In genomic region chr3:88616951-88617500, GRCm38 (mm10) we compare ENCODE assay signal across 17 mouse cellular contexts. TPM values are rescaled to one million over a fixed set of nuclear protein-coding genes. Genes with fewer than 3 reads are reported as not detected.
DNase-seq lines count a peak whose midpoint lies in the region; ATAC-seq and TF ChIP-seq lines count a peak whose summit lies in the region.
"Had no signal": no experiment of that assay in that cellular context is flagged by ENCODE, and none has a peak within 500 bp of the region (broad histone marks: within the 10 kb centered on the region; RNA-seq: fewer than 3 reads in every experiment).

No protein-coding gene starts in this region.

- no peak for TF ChIP-seq CTCF in gastrocnemius, adult 2 months (IDR thresholded peaks at IDR 0.05)
- TF ChIP-seq CTCF in kidney, postnatal 0 days (IDR thresholded peaks at IDR 0.05; ENCODE audit: low read depth), result no peak

- H3K36me3 ChIP-seq in kidney, postnatal 0 days (ENCODE audit: insufficient read depth, low read length), result no peaks in the 10 kb centered on the region
- H3K36me3 ChIP-seq in myocyte (ENCODE audit: control insufficient read depth, insufficient read depth), result peaks cover 19% of the 10 kb centered on the region
- H3K36me3 ChIP-seq: forebrain, embryonic 10.5 days had no signal

- peak overlapping the region; percentile 47; the same call in 1 of the 2 replicates for H3K9ac ChIP-seq in kidney, postnatal 0 days (ENCODE audit: low read depth, low read length)

- H3ac ChIP-seq in myocyte (ENCODE audit: control insufficient read depth, insufficient read length), result peak overlapping the region; percentile 65

- H3K4me3 ChIP-seq in gastrocnemius, adult 2 months, result peak overlapping the region; percentile 72
- H3K4me3 ChIP-seq in kidney, postnatal 0 days (replicated peaks; ENCODE audit: low read depth, low read length), result no peak overlapping the region
- H3K4me3 ChIP-seq in brown adipose tissue, adult 24 weeks (ENCODE audit: insufficient read depth, low read depth, low read length), result peak overlapping the region; percentile 62
- peak overlapping the region; percentile 94 for H3K4me3 ChIP-seq in myocyte

- WGBS in kidney, postnatal 0 days, result 80% methylated on average over 3 of the region's 3 CpGs

- H3K4me1 ChIP-seq in kidney, postnatal 0 days (replicated peaks; ENCODE audit: insufficient read depth, low read length), result peaks cover 24% of the 10 kb centered on the region; the same call in 1 of the 2 replicates
- peaks cover 26% of the 10 kb centered on the region for H3K4me1 ChIP-seq in brown adipose tissue, adult 24 weeks (ENCODE audit: control insufficient read depth, insufficient read depth, insufficient read length, low read length)

- H3K9me3 ChIP-seq in kidney, postnatal 0 days (replicated peaks; ENCODE audit: low read length), result no peaks in the 10 kb centered on the region
- H3K9me3 ChIP-seq: forebrain, embryonic 10.5 days had no signal

- DNase-seq in gastrocnemius, adult 2 months, result no peak
- DNase-seq in gastrocnemius, postnatal 4 days (ENCODE audit: low spot score in 2 of 2), result no peak
- no peak for DNase-seq in kidney, postnatal 0 days (ENCODE audit: low spot score)
- no peak for DNase-seq in kidney, postnatal 10 days
- DNase-seq in spleen, adult 12 weeks (ENCODE audit: low spot score), result no peak
- DNase-seq in spleen, postnatal 36 days (ENCODE audit: low spot score in 2 of 2), result no peak
- DNase-seq: cerebellum, postnatal 36 days; gastrocnemius, postnatal 36 days; kidney, adult 18-20 months; spleen, adult 18-20 months; thymus, postnatal 4 days had no signal

- no peaks in the 10 kb centered on the region for H3K27me3 ChIP-seq in kidney, postnatal 0 days (ENCODE audit: insufficient read depth, low read length)
- no peaks in the 10 kb centered on the region for H3K27me3 ChIP-seq in myocyte (ENCODE audit: control insufficient read depth, insufficient read depth, insufficient read length)

- H3K27ac ChIP-seq in gastrocnemius, adult 2 months, result peak overlapping the region; percentile 87
- H3K27ac ChIP-seq in kidney, postnatal 0 days, result no peak overlapping the region
- peak overlapping the region; percentile 91 for H3K27ac ChIP-seq in brown adipose tissue, adult 24 weeks (replicated peaks; ENCODE audit: low read depth, low read length)

- peaks cover 56% of the 10 kb centered on the region for H3K79me2 ChIP-seq in myocyte (ENCODE audit: control insufficient read depth, insufficient read depth)

- ATAC-seq in kidney, postnatal 0 days (replicated peaks; ENCODE audit: low FRiP score, low read depth), result no peak
- ATAC-seq: midbrain, embryonic 16.5 days had no signal

- TF ChIP-seq POLR2A in myocyte (IDR thresholded peaks at IDR 0.05; ENCODE audit: insufficient read length, low read depth), result peak; percentile 53

- H3K4me2 ChIP-seq in kidney, postnatal 0 days (ENCODE audit: low read length), result peak overlapping the region; percentile 50
- H3K4me2 ChIP-seq in myocyte (ENCODE audit: low read depth), result peak overlapping the region; percentile 98

- intact Hi-C loops in gastrocnemius, adult 2 months (cut with DNase I), result no loop called here

TF ChIP-seq in myocyte, 11 proteins besides CTCF, POLR2A, EP300 and RAD21:
- TF ChIP-seq POLR2AphosphoS2 (IDR thresholded peaks at IDR 0.05; ENCODE audit: insufficient read length, low read depth) (peak; percentile 67), CEBPB (IDR thresholded peaks at IDR 0.05; ENCODE audit: insufficient read depth, poor library complexity, severe bottlenecking) (no peak), MYOG (IDR thresholded peaks at IDR 0.05; ENCODE audit: control insufficient read depth in 1 of 3, insufficient read depth in 1 of 3, insufficient read length in 2 of 3, low read depth in 2 of 3) (no peak), E2F4 (IDR thresholded peaks at IDR 0.05; ENCODE audit: insufficient read depth) (no peak), MAX (IDR thresholded peaks at IDR 0.05; ENCODE audit: low read depth) (peak; percentile 30), MYOD1 (IDR thresholded peaks at IDR 0.05; ENCODE audit: control insufficient read depth in 1 of 3, insufficient read length in 2 of 3, low read depth in 2 of 3) (no peak), TCF12 (IDR thresholded peaks at IDR 0.05; ENCODE audit: insufficient read depth, poor library complexity, severe bottlenecking) (no peak), USF1 (IDR thresholded peaks at IDR 0.05; ENCODE audit: low read depth) (no peak), SRF (IDR thresholded peaks at IDR 0.05; ENCODE audit: control insufficient read depth, insufficient read length, low read depth) (no peak), REST (IDR thresholded peaks at IDR 0.05; ENCODE audit: insufficient read depth, insufficient read length) (no peak), TCF3 (IDR thresholded peaks at IDR 0.05; ENCODE audit: insufficient read length, low read depth) (no peak)
TF ChIP-seq in myocyte: peak in this region for 2.

RNA-seq across cellular contexts. Expression of gene Arhgef2, which starts 11.3 kb away (rescaled TPM):
- total RNA-seq in gastrocnemius, adult 2 months (2021), result 10 to 100 TPM; 22.4 to 24.7 TPM
- total RNA-seq in gastrocnemius, postnatal 4 days (2021), result 100 to 1,000 TPM; 161 to 166 TPM
- polyA plus RNA-seq in kidney, postnatal 0 days (2015; fragmentation: Nextera tagmentation; extraction: Ambion mirVana), result 53.7 and 65.4 TPM in 2 replicates
- 13.7 and 23.6 TPM in 2 replicates for polyA plus RNA-seq in brown adipose tissue, adult 24 weeks (2012; ENCODE audit: insufficient read depth, insufficient read length, missing spikeins)
- 361 TPM for polyA plus RNA-seq in myocyte (2012; fragmentation: generic; extraction: Trizol)

RNA-seq across cellular contexts. Expression of gene Rxfp4, which starts 35.9 kb away (rescaled TPM):
- not detected for total RNA-seq in gastrocnemius, adult 2 months (2021)
- total RNA-seq in gastrocnemius, postnatal 4 days (2021), result not detected
- polyA plus RNA-seq in kidney, postnatal 0 days (2015; fragmentation: Nextera tagmentation; extraction: Ambion mirVana), result not detected in 2 replicates
- polyA plus RNA-seq in brown adipose tissue, adult 24 weeks (2012; ENCODE audit: insufficient read depth, insufficient read length, missing spikeins), result not detected in 2 replicates
- not detected for polyA plus RNA-seq in myocyte (2012; fragmentation: generic; extraction: Trizol)
- total RNA-seq: adrenal gland, postnatal 4 days; gastrocnemius, postnatal 36 days had no signal
- polyA plus RNA-seq: forebrain, embryonic 10.5 days; liver, embryonic 16.5 days; midbrain, embryonic 16.5 days had no signal

RNA-seq across cellular contexts. Expression of gene Ssr2, which starts 41.4 kb away (rescaled TPM):
- total RNA-seq in gastrocnemius, adult 2 months (2021), result 10 to 100 TPM; 41.1 to 54.8 TPM
- 100 to 1,000 TPM; 150 to 159 TPM for total RNA-seq in gastrocnemius, postnatal 4 days (2021)
- polyA plus RNA-seq in kidney, postnatal 0 days (2015; fragmentation: Nextera tagmentation; extraction: Ambion mirVana), result 294 and 311 TPM in 2 replicates
- polyA plus RNA-seq in brown adipose tissue, adult 24 weeks (2012; ENCODE audit: insufficient read depth, insufficient read length, missing spikeins), result 84.2 and 89.0 TPM in 2 replicates
- polyA plus RNA-seq in myocyte (2012; fragmentation: generic; extraction: Trizol), result 294 TPM
